In the genomic region with DNA sequence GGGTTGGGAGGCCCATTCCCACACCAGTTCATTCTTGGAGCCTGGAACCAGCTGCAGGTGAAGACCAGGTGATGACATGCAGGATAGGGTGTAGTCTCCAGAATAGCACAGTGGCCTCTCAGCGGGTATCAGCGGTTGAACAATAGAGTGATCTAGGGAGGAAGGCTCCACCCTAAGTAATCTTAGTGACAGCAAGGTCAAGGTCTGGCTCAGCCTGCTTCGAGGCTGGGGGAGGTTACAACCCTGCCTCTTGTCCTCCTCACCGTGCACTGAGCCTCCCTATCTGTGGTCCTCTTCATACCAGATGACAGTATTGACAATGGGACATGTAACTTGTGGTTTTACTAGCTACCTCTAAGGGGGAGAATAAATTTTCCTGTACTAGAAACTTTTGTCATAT, we compare ENCODE assay signal across 35 mouse cellular contexts.
"Had no signal": no experiment of that assay in that cellular context is flagged by ENCODE, and none has a peak within 500 bp of the region (broad histone marks: within the 10 kb centered on the region; RNA-seq: fewer than 3 reads in every experiment).

No protein-coding gene starts in this region.

- H3K4me2 ChIP-seq: heart, embryonic 11.5 days; heart, embryonic 12.5 days; heart, embryonic 13.5 days; heart, embryonic 15.5 days; hindbrain, embryonic 12.5 days; hindbrain, embryonic 13.5 days; hindbrain, embryonic 14.5 days; hindbrain, embryonic 15.5 days; intestine, embryonic 15.5 days; kidney, embryonic 15.5 days had no signal

- H3K9ac ChIP-seq: heart, embryonic 12.5 days; heart, embryonic 13.5 days; heart, embryonic 15.5 days; hindbrain, embryonic 12.5 days; hindbrain, embryonic 13.5 days; hindbrain, embryonic 14.5 days; hindbrain, embryonic 15.5 days; intestine, embryonic 15.5 days; kidney, embryonic 15.5 days had no signal

- H3K4me1 ChIP-seq: heart, embryonic 15.5 days; hindbrain, embryonic 10.5 days; hindbrain, embryonic 12.5 days; hindbrain, embryonic 13.5 days; hindbrain, embryonic 15.5 days; intestine, embryonic 15.5 days had no signal

- H3K9me3 ChIP-seq: heart, embryonic 12.5 days; heart, embryonic 13.5 days; heart, embryonic 15.5 days; hindbrain, embryonic 10.5 days; hindbrain, embryonic 12.5 days; hindbrain, embryonic 13.5 days; hindbrain, embryonic 15.5 days; intestine, embryonic 15.5 days; kidney, embryonic 15.5 days had no signal

- ATAC-seq: hindbrain, embryonic 16.5 days; hindbrain, postnatal 0 days; inflammation-experienced regulatory T-cells, adult 6 months; intestine, embryonic 15.5 days; intestine, embryonic 16.5 days; intestine, postnatal 0 days had no signal

- H3K4me3 ChIP-seq: heart, embryonic 12.5 days; heart, embryonic 13.5 days; heart, embryonic 15.5 days; hindbrain, embryonic 10.5 days; hindbrain, embryonic 12.5 days; hindbrain, embryonic 13.5 days; hindbrain, embryonic 15.5 days; intestine, embryonic 15.5 days; kidney, embryonic 15.5 days; layer of hippocampus, adult 2 months; left cerebral cortex, adult 2 months had no signal

- DNase-seq: heart, postnatal 10 days; heart, postnatal 14 days; heart, postnatal 36 days; heart, postnatal 4 days; kidney, adult 11 months; kidney, adult 18-20 months; kidney, adult 2 months; kidney, adult 8-10 months; kidney, adult 9 months; kidney, postnatal 10 days; kidney, postnatal 14 days; kidney, postnatal 25 days; kidney, postnatal 36 days; kidney, postnatal 4 days; layer of hippocampus, adult 9-11 months; layer of hippocampus, postnatal 36 days had no signal

- H3K27me3 ChIP-seq: heart, embryonic 12.5 days; heart, embryonic 13.5 days; heart, embryonic 15.5 days; hindbrain, embryonic 12.5 days; hindbrain, embryonic 13.5 days; hindbrain, embryonic 15.5 days; intestine, embryonic 15.5 days had no signal

- H3K36me3 ChIP-seq: heart, embryonic 12.5 days; heart, embryonic 13.5 days; heart, embryonic 15.5 days; hindbrain, embryonic 10.5 days; hindbrain, embryonic 12.5 days; hindbrain, embryonic 13.5 days; hindbrain, embryonic 15.5 days; intestine, embryonic 15.5 days; kidney, embryonic 15.5 days had no signal

- H3K27ac ChIP-seq: heart, embryonic 13.5 days; heart, embryonic 15.5 days; hindbrain, embryonic 10.5 days; hindbrain, embryonic 12.5 days; hindbrain, embryonic 13.5 days; hindbrain, embryonic 14.5 days; hindbrain, embryonic 15.5 days; hindbrain, postnatal 0 days; intestine, embryonic 15.5 days; kidney, embryonic 15.5 days; kidney, postnatal 0 days; layer of hippocampus, adult 2 months; left cerebral cortex, adult 2 months had no signal
